Mouse (Mus musculus) heart, postnatal 0 days (tissue): Measurements from ENCODE around the gene Nisch.

Source experiments
- CTCF ChIP-seq: IDR thresholded peaks from 2 replicates; pipeline ENCODE4 v1.5.1; 2016; ENCODE audit warnings: antibody characterized with exemption, control low read depth, low read depth
- EP300 ChIP-seq: IDR thresholded peaks from 2 replicates; pipeline ENCODE4 v1.6.1; 2016; ENCODE audit warnings: antibody characterized with exemption, low read depth

DNA sequence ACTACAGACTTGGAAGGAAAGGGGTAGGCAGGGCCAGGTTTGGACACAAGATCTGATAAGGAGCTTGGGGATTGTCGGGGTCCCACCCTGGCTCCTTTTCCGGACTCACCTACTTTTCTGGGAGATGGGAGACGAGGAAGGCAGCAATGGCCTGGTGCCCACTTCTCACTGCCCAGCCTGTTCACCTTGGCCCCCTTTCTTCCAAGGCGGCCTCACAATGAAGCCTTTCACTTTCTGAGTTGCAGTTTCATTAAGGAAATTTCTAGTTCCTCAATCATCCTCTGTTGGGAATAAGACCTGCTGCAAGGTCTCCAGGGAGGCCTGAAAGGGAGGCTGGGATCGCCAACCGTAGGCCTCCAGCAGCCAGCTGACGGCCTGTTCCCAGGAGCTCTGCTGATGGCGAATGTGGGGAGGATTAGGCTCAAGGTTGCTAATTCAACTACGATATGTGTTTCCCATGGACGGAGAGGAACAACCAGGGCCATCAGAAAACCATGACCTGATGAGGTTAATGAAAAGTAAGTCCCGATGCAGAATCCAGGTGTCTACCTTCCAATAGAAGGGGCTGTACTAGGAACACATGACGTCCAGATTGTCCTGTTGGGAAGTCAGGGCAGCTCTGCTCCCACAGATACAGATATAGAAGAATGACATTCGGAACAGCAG, 15.8 kb upstream of the Nisch start:
- TF ChIP-seq CTCF (no peak), EP300 (no peak)
